Mouse (Mus musculus) limb, embryonic 14.5 days (tissue): ENCODE data around the gene Lpcat1. TPM values are rescaled to one million over a fixed set of nuclear protein-coding genes. Genes with fewer than 3 reads are reported as not detected.

ENCODE experiments used
- ATAC-seq: fragments of 200-750 bp; cut with Nextera tagmentation; 2 replicates; pipeline ENCODE4 v1.8.0; 2017; ENCODE audit warnings: low read depth, moderate number of reproducible peaks, moderate TSS enrichment; ENCODE audit not compliant: low FRiP score
- DNase-seq: peaks from one replicate; pipeline ENCODE4 v3.0.0-alpha.2; 2015; ENCODE audit warnings: low spot score
- H3K27ac ChIP-seq: fragments of 300-500 bp; sonication (generic); replicated peaks from 2 replicates; pipeline ENCODE4 v1.5.1; 2014; ENCODE audit warnings: low read depth, mild to moderate bottlenecking, low read length, moderate library complexity, mixed read lengths
- H3K27me3 ChIP-seq: fragments of 300-500 bp; sonication (generic); 2 replicates; pipeline ENCODE4 v1.6.1; 2014; ENCODE audit warnings: low read length, mixed read lengths; ENCODE audit not compliant: control insufficient read depth, insufficient read depth
- H3K36me3 ChIP-seq: fragments of 300-500 bp; sonication (generic); 2 replicates; pipeline ENCODE4 v1.6.1; 2014; ENCODE audit warnings: mild to moderate bottlenecking, low read length, moderate library complexity, mixed read lengths; ENCODE audit not compliant: control insufficient read depth, insufficient read depth
- H3K4me1 ChIP-seq: fragments of 300-500 bp; sonication (generic); 2 replicates; pipeline ENCODE4 v1.6.1; 2014; ENCODE audit warnings: antibody characterized with exemption, low read length, mixed read lengths; ENCODE audit not compliant: control insufficient read depth, insufficient read depth
- H3K4me2 ChIP-seq: fragments of 300-500 bp; sonication (generic); replicated peaks from 2 replicates; pipeline ENCODE4 v1.6.1; 2014; ENCODE audit warnings: low read depth, mild to moderate bottlenecking, low read length, moderate library complexity; ENCODE audit not compliant: severe bottlenecking
- H3K4me3 ChIP-seq: fragments of 300-500 bp; sonication (generic); replicated peaks from 2 replicates; pipeline ENCODE4 v1.5.1; 2014; ENCODE audit warnings: low read length
- H3K9ac ChIP-seq: fragments of 300-500 bp; sonication (generic); 2 replicates; pipeline ENCODE4 v1.6.1; 2014; ENCODE audit warnings: mild to moderate bottlenecking, low read depth, low read length, moderate library complexity; ENCODE audit not compliant: severe bottlenecking
- H3K9me3 ChIP-seq: fragments of 300-500 bp; sonication (generic); 2 replicates; pipeline ENCODE4 v1.6.1; 2016; ENCODE audit warnings: low read length; ENCODE audit not compliant: control insufficient read depth
- POLR2A ChIP-seq: fragments of 200-500 bp; IDR thresholded peaks from 2 replicates; pipeline ENCODE4 v1.8.0; 2012; ENCODE audit warnings: inconsistent platforms, mild to moderate bottlenecking, moderate library complexity, borderline replicate concordance; ENCODE audit not compliant: insufficient read depth, insufficient read length; ENCODE audit errors: extremely low read depth
- WGBS: fragments of 180-500 bp; shearing (Covaris S2); extraction: QIAGEN DNeasy Blood & Tissue Kit; methylation state at CpG from one replicate; pipeline ENCODE4 v1.1.7; 2014; 5-methylcytosine and 5-hydroxymethylcytosine counted together
- polyA plus RNA-seq, 2 experiments: library from polyadenylated mRNA; depleted of rRNA in 1 of 2; stranded (reverse) in 1 of 2; unstranded in 1 of 2; fragments of >200 nt; fragmentation: Nextera tagmentation in 1 of 2; extraction: Ambion mirVana in 1 of 2; gene quantifications; 2 replicates each; pipeline versions ENCODE4 v1.2.1 to v1.2.3; 2012 to 2014

Gene Lpcat1
- polyA plus RNA-seq, 2 experiments: 43.2 to 51.7 TPM

DNA sequence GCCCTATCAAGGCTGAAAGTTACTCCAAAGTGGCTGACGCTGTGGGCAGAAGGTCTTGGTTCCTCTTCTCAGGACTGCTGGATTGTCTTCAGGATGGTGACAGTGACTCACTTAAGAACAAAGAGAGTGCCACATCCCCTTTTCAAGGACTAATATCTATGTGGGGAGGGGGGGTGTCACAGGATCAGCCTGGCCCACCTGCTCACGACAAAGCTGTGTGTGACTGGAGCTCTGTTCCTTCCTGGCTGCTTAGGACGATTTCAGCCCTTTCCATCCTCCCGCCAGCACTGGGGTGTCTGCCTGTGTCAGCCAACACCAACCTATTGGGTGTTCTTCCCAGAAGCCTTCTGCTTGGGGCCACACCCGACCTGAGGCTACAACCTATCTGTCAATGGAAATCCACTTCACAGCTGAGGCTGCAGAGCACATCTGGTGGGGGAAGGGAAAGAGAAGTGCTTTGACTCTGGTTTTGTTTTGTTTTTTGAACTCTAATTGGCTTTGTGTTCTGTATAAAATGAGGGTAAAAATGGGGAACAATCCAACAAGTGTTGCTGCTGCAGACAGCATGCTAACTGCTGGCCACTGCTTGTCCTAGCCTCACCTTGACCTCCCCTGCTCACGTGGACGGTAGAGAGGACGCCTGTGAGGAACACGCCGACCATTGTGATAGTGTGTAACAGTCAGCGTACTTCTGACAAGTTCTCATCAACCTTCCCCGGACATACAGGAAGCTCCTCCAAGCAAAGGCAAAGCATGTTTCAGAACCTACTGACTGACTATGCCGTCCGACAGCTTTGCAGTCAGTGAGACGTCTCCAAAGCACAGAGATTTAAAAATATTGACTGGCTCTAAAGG, 33.1 kb upstream of the Lpcat1 start:
- H3K36me3 ChIP-seq: no peaks in the 10 kb centered on the region
- H3K9ac ChIP-seq: no peak overlapping the region
- no peak overlapping the region for H3K27ac ChIP-seq
- WGBS: 80% methylated on average over 15 of the region's 15 CpGs
- no peak overlapping the region for H3K4me3 ChIP-seq
- H3K27me3 ChIP-seq: no peaks in the 10 kb centered on the region
- ATAC-seq (no peak), DNase-seq (no peak)
- TF ChIP-seq POLR2A: no peak
- no peaks in the 10 kb centered on the region for H3K4me1 ChIP-seq
- no peaks in the 10 kb centered on the region for H3K9me3 ChIP-seq
- no peak overlapping the region for H3K4me2 ChIP-seq

- Histone ChIP-seq H3K9me3 (no peaks in the 10 kb centered on the region), H3K27ac (no peak overlapping the region), H3K9ac (no peak overlapping the region), H3K4me2 (no peak overlapping the region), H3K4me1 (no peaks in the 10 kb centered on the region), H3K4me3 (no peak overlapping the region), H3K27me3 (no peaks in the 10 kb centered on the region), H3K36me3 (no peaks in the 10 kb centered on the region)
- 60% methylated on average over 5 of the region's 5 CpGs for WGBS
- TF ChIP-seq POLR2A: no peak
- ATAC-seq: no peak
- DNase-seq: no peak
Observed at GRCm38 (mm10) chr13:73434687-73435086, 32.3 kb upstream of the Lpcat1 start.

- Histone ChIP-seq H3K27me3 (no peaks in the 10 kb centered on the region), H3K4me2 (no peak overlapping the region), H3K4me3 (no peak overlapping the region), H3K36me3 (no peaks in the 10 kb centered on the region), H3K9me3 (no peaks in the 10 kb centered on the region), H3K4me1 (no peaks in the 10 kb centered on the region), H3K27ac (no peak overlapping the region), H3K9ac (no peak overlapping the region)
- no peak for TF ChIP-seq POLR2A
- 85% methylated on average over 7 of the region's 7 CpGs for WGBS
- no peak for DNase-seq
- no peak for ATAC-seq
Observed at GRCm38 (mm10) chr13:73435662-73436061, 31.3 kb upstream of the Lpcat1 start.

DNA sequence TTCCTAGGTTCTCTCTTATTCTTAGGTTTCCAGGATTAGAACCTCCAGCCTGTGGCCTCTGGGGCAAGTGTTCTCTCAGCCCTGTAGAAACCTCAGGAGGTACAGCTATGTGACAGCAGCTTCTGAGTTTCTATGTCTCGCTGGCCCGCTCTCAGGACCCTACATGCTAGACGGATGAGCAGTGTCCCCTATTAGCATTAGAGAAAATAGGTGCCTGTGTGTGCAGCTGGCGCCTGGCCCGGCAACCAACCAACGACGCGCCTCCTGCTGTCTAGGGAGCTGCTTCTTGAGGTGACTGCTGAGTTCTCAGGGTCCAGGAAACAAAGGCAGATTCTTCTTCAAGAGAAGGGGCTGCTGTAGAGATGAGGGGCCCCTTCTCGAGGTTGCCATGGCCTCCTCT, 27.9 kb upstream of the Lpcat1 start:
- H3K9ac ChIP-seq: no peak overlapping the region
- H3K9me3 ChIP-seq: no peaks in the 10 kb centered on the region
- ATAC-seq (no peak), DNase-seq (no peak)
- 73% methylated on average over 9 of the region's 9 CpGs for WGBS
- no peaks in the 10 kb centered on the region for H3K4me1 ChIP-seq
- H3K36me3 ChIP-seq: no peaks in the 10 kb centered on the region
- no peak overlapping the region for H3K27ac ChIP-seq
- no peak for TF ChIP-seq POLR2A
- no peak overlapping the region for H3K4me3 ChIP-seq
- no peak overlapping the region for H3K4me2 ChIP-seq
- no peaks in the 10 kb centered on the region for H3K27me3 ChIP-seq

GRCm38 (mm10) chr13:73441032-73441431, 26.0 kb upstream of the Lpcat1 start:
- Histone ChIP-seq H3K4me2 (no peak overlapping the region), H3K9me3 (no peaks in the 10 kb centered on the region), H3K9ac (no peak overlapping the region), H3K4me3 (no peak overlapping the region), H3K4me1 (peaks cover 8% of the 10 kb centered on the region; the same call in 1 of the 2 replicates), H3K27me3 (no peaks in the 10 kb centered on the region), H3K36me3 (no peaks in the 10 kb centered on the region), H3K27ac (no peak overlapping the region)
- ATAC-seq: no peak
- no peak for TF ChIP-seq POLR2A
- WGBS: 87% methylated on average over 4 of the region's 4 CpGs
- no peak for DNase-seq
